Mouse (Mus musculus) liver, embryonic 11.5 days (tissue): ENCODE measurements around the gene Zc3h13. TPM values are rescaled to one million over a fixed set of nuclear protein-coding genes. Genes with fewer than 3 reads are reported as not detected.

Experiments
- ATAC-seq: fragments of 200-750 bp; cut with Nextera tagmentation; replicated peaks from 2 replicates; pipeline ENCODE4 v1.8.0; 2017; ENCODE audit warnings: moderate number of reproducible peaks, mild to moderate bottlenecking, moderate TSS enrichment, moderate library complexity; ENCODE audit not compliant: low FRiP score
- DNase-seq: peaks from one replicate; pipeline ENCODE4 v3.0.0-alpha.2; 2017; ENCODE audit warnings: low spot score
- H3K27ac ChIP-seq: fragments of 300-500 bp; sonication (generic); 2 replicates; pipeline ENCODE4 v1.5.1; 2014; ENCODE audit warnings: mild to moderate bottlenecking, low read depth, low read length, control low read depth
- H3K27me3 ChIP-seq: fragments of 300-500 bp; sonication (generic); replicated peaks from 2 replicates; pipeline ENCODE4 v1.6.1; 2014; ENCODE audit warnings: low read length, mixed read lengths; ENCODE audit not compliant: control insufficient read depth, insufficient read depth
- H3K36me3 ChIP-seq: fragments of 300-500 bp; sonication (generic); 2 replicates; pipeline ENCODE4 v1.6.1; 2014; ENCODE audit warnings: mild to moderate bottlenecking, low read length, moderate library complexity, mixed read lengths; ENCODE audit not compliant: control insufficient read depth, insufficient read depth
- H3K4me1 ChIP-seq: fragments of 300-500 bp; sonication (generic); replicated peaks from 2 replicates; pipeline ENCODE4 v1.6.1; 2014; ENCODE audit warnings: low read length, mixed read lengths; ENCODE audit not compliant: control insufficient read depth, insufficient read depth
- H3K4me2 ChIP-seq: fragments of 300-500 bp; sonication (generic); 2 replicates; pipeline ENCODE4 v1.6.1; 2014; ENCODE audit warnings: mild to moderate bottlenecking, control low read depth, moderate library complexity
- H3K4me3 ChIP-seq: fragments of 300-500 bp; sonication (generic); 2 replicates; pipeline ENCODE4 v1.5.1; 2014; ENCODE audit warnings: low read depth, low read length, control low read depth
- H3K9ac ChIP-seq: fragments of 300-500 bp; sonication (generic); 2 replicates; pipeline ENCODE4 v1.6.1; 2014; ENCODE audit warnings: low read depth, low read length, control low read depth
- H3K9me3 ChIP-seq: fragments of 300-500 bp; sonication (generic); 2 replicates; pipeline ENCODE4 v1.6.1; 2016; ENCODE audit warnings: low read length, inconsistent platforms, mixed read lengths; ENCODE audit not compliant: control insufficient read depth
- WGBS: fragments of 180-500 bp; shearing (Covaris S2); extraction: QIAGEN DNeasy Blood & Tissue Kit; methylation state at CpG from one replicate; pipeline ENCODE4 v1.1.7; 2014; 5-methylcytosine and 5-hydroxymethylcytosine counted together
- microRNA-seq: library from miRNA; unstranded; fragments of <30 nt; microRNA quantifications from one replicate; pipeline ENCODE4, GENCODE M21; 2017; ENCODE audit warnings: borderline number of aligned reads
- polyA plus RNA-seq: library from polyadenylated mRNA; unstranded; fragments of >200 nt; fragmentation: Nextera tagmentation; extraction: Ambion mirVana; gene quantifications from 2 replicates; pipeline ENCODE4 v1.2.1, GENCODE M21; 2014

Gene Zc3h13
- polyA plus RNA-seq, 1 experiment from 2014 or later, result 18.6 TPM

DNA sequence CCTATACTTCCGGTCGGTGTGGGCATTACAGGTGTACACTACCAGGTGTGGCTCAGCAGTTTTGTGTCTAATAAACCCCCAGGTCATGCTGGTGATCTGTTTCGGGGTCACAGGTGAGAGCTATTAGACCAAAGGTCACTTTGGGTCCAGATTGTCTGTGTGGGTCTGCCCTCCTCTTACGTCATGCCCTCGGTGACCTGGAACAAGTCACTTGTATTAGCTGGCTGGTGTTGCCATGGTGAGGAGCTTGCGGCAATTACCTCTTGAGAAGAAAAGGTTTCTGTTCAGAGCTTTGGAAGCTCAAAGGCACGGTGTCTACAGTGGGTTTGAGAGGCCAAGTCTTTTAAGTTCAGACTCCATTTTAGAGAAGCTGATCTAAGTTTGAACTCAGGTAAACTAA lies 93.4 kb downstream of the Zc3h13 start:
- no peak overlapping the region for H3K4me2 ChIP-seq
- DNase-seq, result no peak

More for the DNA sequence above, 93.4 kb downstream of the Zc3h13 start:
- no peak for ATAC-seq
- Histone ChIP-seq H3K4me3 (no peak overlapping the region), H3K4me1 (no peaks in the 10 kb centered on the region), H3K27ac (no peak overlapping the region), H3K27me3 (no peaks in the 10 kb centered on the region), H3K9ac (no peak overlapping the region), H3K9me3 (no peaks in the 10 kb centered on the region), H3K36me3 (no peaks in the 10 kb centered on the region)
- whole genome bisulfite sequencing, result 71% methylated on average over 7 of the region's 7 CpGs

Small RNA genes lying within 50 kb of the gene (microRNA-seq; reads per million reads assigned to microRNA genes)
- gene Gm44482, result not detected

Other genes with a start within 250 kb of the Zc3h13 start
- 0.06 TPM in 1 of 2 replicates, not detected in the other for gene Lrrc63, start 153.5 kb upstream of the Zc3h13 start, polyA plus RNA-seq
- gene Lcp1, start 153.3 kb upstream of the Zc3h13 start, polyA plus RNA-seq, result 44.3 and 50.4 TPM in 2 replicates
- gene Cpb2, start 42.1 kb upstream of the Zc3h13 start, polyA plus RNA-seq, result 44.2 and 44.5 TPM in 2 replicates
- gene Siah3, start 171.6 kb downstream of the Zc3h13 start, polyA plus RNA-seq, result 0.14 and 0.19 TPM in 2 replicates